Mouse (Mus musculus) liver, postnatal 0 days (tissue): ENCODE data around the gene Phactr3.

Experiments
- CTCF ChIP-seq: sonication (generic); IDR thresholded peaks from 2 replicates; pipeline ENCODE4 v1.5.1; 2016; ENCODE audit warnings: antibody characterized with exemption, low read depth
- EP300 ChIP-seq: IDR thresholded peaks from 2 replicates; pipeline ENCODE4 v1.6.1; 2016; ENCODE audit warnings: antibody characterized with exemption, low read depth, mild to moderate bottlenecking

DNA sequence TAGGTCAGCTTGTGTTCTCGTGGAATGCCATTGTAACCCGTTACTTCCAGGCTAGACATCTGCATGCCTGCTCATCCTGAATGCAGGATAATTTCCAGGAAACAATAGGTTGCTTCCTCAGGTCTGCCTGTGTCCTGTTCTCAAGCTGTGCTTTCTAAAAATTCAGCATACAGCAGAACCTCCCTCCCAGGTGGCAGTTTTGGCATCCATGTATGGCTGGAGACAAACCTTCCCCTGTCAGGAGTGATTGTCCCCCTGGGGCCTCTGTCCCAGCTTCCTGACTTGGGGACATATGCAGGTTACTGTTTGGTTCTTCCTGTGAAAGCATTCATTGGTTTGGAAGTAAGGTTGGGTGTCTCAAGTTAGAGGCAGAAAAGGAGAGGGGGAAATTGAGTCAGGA, 74.7 kb downstream of the Phactr3 start:
- TF ChIP-seq CTCF (no peak), EP300 (no peak)
